Mouse (Mus musculus) neural tube, embryonic 12.5 days (tissue): ENCODE results near the gene Stpg4. TPM values are rescaled to one million over a fixed set of nuclear protein-coding genes. Genes with fewer than 3 reads are reported as not detected.

Experiments
- ATAC-seq: fragments of 200-750 bp; cut with Nextera tagmentation; 2 replicates; pipeline ENCODE4 v1.8.0; 2017; ENCODE audit warnings: low read depth, mild to moderate bottlenecking, moderate TSS enrichment, moderate library complexity; ENCODE audit not compliant: low FRiP score
- H3K27ac ChIP-seq: fragments of 300-500 bp; sonication (generic); 2 replicates; pipeline ENCODE4 v1.5.1; 2016
- H3K27me3 ChIP-seq: fragments of 300-500 bp; sonication (generic); replicated peaks from 2 replicates; pipeline ENCODE4 v1.6.1; 2016; ENCODE audit warnings: mild to moderate bottlenecking
- H3K36me3 ChIP-seq: fragments of 300-500 bp; sonication (generic); 2 replicates; pipeline ENCODE4 v1.6.1; 2016; ENCODE audit warnings: mild to moderate bottlenecking
- H3K4me1 ChIP-seq: fragments of 300-500 bp; sonication (generic); 2 replicates; pipeline ENCODE4 v1.6.1; 2016
- H3K4me2 ChIP-seq: fragments of 300-500 bp; sonication (generic); replicated peaks from 2 replicates; pipeline ENCODE4 v1.6.1; 2016; ENCODE audit warnings: mild to moderate bottlenecking
- H3K4me3 ChIP-seq: fragments of 300-500 bp; sonication (generic); 2 replicates; pipeline ENCODE4 v1.5.1; 2016
- H3K9ac ChIP-seq: fragments of 300-500 bp; sonication (generic); 2 replicates; pipeline ENCODE4 v1.6.1; 2016; ENCODE audit warnings: mild to moderate bottlenecking
- H3K9me3 ChIP-seq: fragments of 300-500 bp; sonication (generic); 2 replicates; pipeline ENCODE4 v1.6.1; 2016; ENCODE audit warnings: mild to moderate bottlenecking
- WGBS: fragments of 180-500 bp; shearing (Covaris S2); methylation state at CpG from one replicate; pipeline ENCODE4 v1.1.7; 2016; 5-methylcytosine and 5-hydroxymethylcytosine counted together
- polyA plus RNA-seq: library from polyadenylated mRNA; unstranded; fragments of >200 nt; fragmentation: Nextera tagmentation; extraction: Ambion mirVana; gene quantifications from 2 replicates; pipeline ENCODE4 v1.2.1, GENCODE M21; 2016

Stpg4 gene
- polyA plus RNA-seq, 1 experiment from 2014 or later: not detected

- 64% methylated on average over 8 of the region's 8 CpGs for WGBS
- Histone ChIP-seq H3K9ac (no peak overlapping the region), H3K27ac (no peak overlapping the region), H3K9me3 (no peaks in the 10 kb centered on the region), H3K4me1 (no peaks in the 10 kb centered on the region), H3K36me3 (no peaks in the 10 kb centered on the region), H3K4me2 (no peak overlapping the region), H3K4me3 (no peak overlapping the region), H3K27me3 (no peaks in the 10 kb centered on the region)
- no peak for ATAC-seq
Observed at GRCm38 (mm10) chr17:87343060-87343703, 84.4 kb downstream of the Stpg4 start.

Other genes starting within 250 kb of the Stpg4 start
- gene Mcfd2, start 161.8 kb downstream of the Stpg4 start, polyA plus RNA-seq: 53.0 and 55.7 TPM in 2 replicates
- 5.1 and 5.9 TPM in 2 replicates for gene Ttc7, start 144.9 kb downstream of the Stpg4 start, polyA plus RNA-seq
- gene Calm2, start 19.2 kb upstream of the Stpg4 start, polyA plus RNA-seq: 1,679 and 1,888 TPM in 2 replicates
- gene Epcam, start 208.2 kb upstream of the Stpg4 start, polyA plus RNA-seq: 6.6 and 7.4 TPM in 2 replicates
- 89.8 and 91.9 TPM in 2 replicates for gene Msh2, start 244.6 kb upstream of the Stpg4 start, polyA plus RNA-seq